Mouse (Mus musculus) ES-E14 (cell line): ENCODE results near the gene Nos1ap.

Experiments
- MAFK ChIP-seq: IDR thresholded peaks from 2 replicates; pipeline ENCODE4 v1.6.1; 2014; ENCODE audit warnings: mild to moderate bottlenecking, low read depth, low read length, inconsistent platforms; ENCODE audit not compliant: insufficient read depth
- ZC3H11A ChIP-seq: IDR thresholded peaks from 2 replicates; pipeline ENCODE4 v1.6.1; 2012; ENCODE audit warnings: low read depth, mild to moderate bottlenecking, inconsistent platforms, low read length, borderline replicate concordance

- TF ChIP-seq MAFK (no peak), ZC3H11A (no peak)
Measured at GRCm38 (mm10) chr1:170331926-170332325, 257.7 kb downstream of the Nos1ap start.
